ENCODE assay signal across 25 mouse cellular contexts in the genomic region with DNA sequence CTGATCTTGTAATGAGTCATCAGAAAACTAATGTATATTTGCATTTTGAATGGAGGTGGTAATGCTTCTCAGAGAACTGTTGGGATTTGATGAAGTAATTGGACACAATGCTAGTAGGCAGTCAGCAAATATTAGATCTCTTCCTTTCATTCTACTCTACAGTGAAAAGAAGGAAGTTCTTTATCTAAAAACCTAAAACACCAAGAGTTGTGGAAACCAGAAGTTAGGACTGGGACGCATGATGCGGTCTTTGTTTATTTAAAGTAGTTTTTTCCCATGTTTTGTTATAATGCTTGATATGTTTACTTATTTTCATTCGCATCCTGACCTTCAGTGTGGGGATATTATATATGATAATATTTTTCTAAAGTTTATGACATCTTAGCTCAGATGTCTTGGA.
"Had no signal": no experiment of that assay in that cellular context is flagged by ENCODE, and none has a peak within 500 bp of the region (broad histone marks: within the 10 kb centered on the region; RNA-seq: fewer than 3 reads in every experiment).

No protein-coding gene starts in this region.

- DNase-seq: gastrocnemius, adult 2 months; gastrocnemius, postnatal 10 days; gastrocnemius, postnatal 25 days; heart, adult 2 months; heart, postnatal 4 days; kidney, adult 18-20 months; kidney, adult 8-10 months; kidney, postnatal 10 days; kidney, postnatal 25 days; kidney, postnatal 4 days; left cerebral cortex, postnatal 4 days had no signal

- H3K4me3 ChIP-seq: gastrocnemius, adult 2 months; heart, adult 2 months; heart, embryonic 13.5 days; heart, embryonic 15.5 days; hindbrain, embryonic 10.5 days; hindbrain, embryonic 12.5 days; intestine, embryonic 15.5 days; layer of hippocampus, adult 2 months; limb, embryonic 13.5 days; limb, embryonic 15.5 days had no signal

- ATAC-seq: hindbrain, embryonic 16.5 days; inflammation-experienced regulatory T-cells, adult 6 months; intestine, embryonic 15.5 days; intestine, postnatal 0 days had no signal

- H3K4me1 ChIP-seq: hindbrain, embryonic 10.5 days; hindbrain, embryonic 12.5 days; intestine, embryonic 15.5 days; limb, embryonic 15.5 days had no signal

- H3K9ac ChIP-seq: heart, embryonic 13.5 days; heart, embryonic 15.5 days; hindbrain, embryonic 12.5 days; hindbrain, embryonic 14.5 days; intestine, embryonic 15.5 days; limb, embryonic 13.5 days; limb, embryonic 15.5 days; liver, embryonic 14.5 days had no signal

- H3K4me2 ChIP-seq: heart, embryonic 11.5 days; heart, embryonic 13.5 days; heart, embryonic 15.5 days; hindbrain, embryonic 12.5 days; hindbrain, embryonic 14.5 days; intestine, embryonic 15.5 days; limb, embryonic 13.5 days; limb, embryonic 15.5 days had no signal

- H3K27me3 ChIP-seq: heart, embryonic 13.5 days; heart, embryonic 15.5 days; hindbrain, embryonic 12.5 days; intestine, embryonic 15.5 days; limb, embryonic 13.5 days; limb, embryonic 15.5 days had no signal

- H3K9me3 ChIP-seq: heart, embryonic 13.5 days; heart, embryonic 15.5 days; hindbrain, embryonic 10.5 days; hindbrain, embryonic 12.5 days; intestine, embryonic 15.5 days; limb, embryonic 13.5 days; limb, embryonic 15.5 days had no signal

- H3K27ac ChIP-seq: gastrocnemius, adult 2 months; heart, adult 2 months; heart, embryonic 13.5 days; heart, embryonic 15.5 days; hindbrain, embryonic 10.5 days; hindbrain, embryonic 12.5 days; hindbrain, embryonic 14.5 days; intestine, embryonic 15.5 days; layer of hippocampus, adult 2 months; limb, embryonic 13.5 days; limb, embryonic 15.5 days had no signal
